Mouse (Mus musculus): ENCODE measurements around the gene Bcan. TPM values are rescaled to one million over a fixed set of nuclear protein-coding genes. Genes with fewer than 3 reads are reported as not detected.

Bcan gene
- total RNA-seq, 2 experiments from 2014 or later: not detected

DNA sequence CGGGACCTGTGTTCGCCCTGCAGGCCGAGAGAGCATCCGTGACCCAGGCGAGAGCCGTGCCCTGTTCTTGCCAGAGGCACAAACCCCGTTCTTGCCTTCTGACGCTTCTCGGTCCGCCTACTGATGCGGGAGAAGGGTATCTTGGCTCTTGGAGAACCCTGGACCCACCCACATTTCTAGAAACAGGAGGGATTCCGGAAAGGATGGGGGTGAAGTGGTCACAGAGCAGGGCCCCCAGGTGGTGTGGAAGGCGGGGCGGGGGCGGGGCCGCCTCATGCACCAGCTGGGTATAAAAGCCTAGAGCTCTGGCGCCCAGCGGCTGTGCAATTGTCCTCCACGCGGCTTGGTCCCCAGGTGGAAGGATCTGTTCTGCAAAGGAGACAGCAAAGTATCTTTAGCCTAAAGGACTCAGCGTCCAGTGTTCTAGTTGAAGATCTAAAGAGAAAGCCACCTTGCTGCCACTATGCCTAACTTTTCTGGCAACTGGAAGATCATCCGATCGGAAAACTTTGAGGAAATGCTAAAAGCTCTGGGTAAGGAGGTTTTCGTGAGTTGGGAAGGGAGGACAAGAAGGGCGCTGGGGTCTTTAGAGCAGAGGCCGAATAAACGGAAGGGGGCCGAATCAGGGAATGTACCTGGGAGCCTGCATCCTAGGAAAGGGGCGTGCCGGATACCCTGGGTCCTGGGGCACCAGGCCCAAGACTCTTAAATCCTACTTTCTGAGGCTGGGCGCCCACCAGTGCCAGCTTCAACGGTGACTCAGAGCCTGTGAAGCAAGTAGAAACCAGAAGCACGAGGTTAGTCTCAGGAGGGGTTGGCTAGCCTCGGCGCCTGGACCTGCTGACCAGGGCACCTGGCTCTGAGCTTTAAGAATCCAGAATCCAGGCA, 51.4 kb downstream of the Bcan start, which contains the start of gene Crabp2:
Crabp2 (plus strand) TSS at position 289 of the 888 bp plus-strand sequence.
- ATAC-seq (replicated peaks; ENCODE audit: low FRiP score, poor library complexity, severe bottlenecking): no peak

GRCm38 (mm10) chr3:87947811-87948199, 52.2 kb downstream of the Bcan start:
- no peak for ATAC-seq (replicated peaks; ENCODE audit: low FRiP score, poor library complexity, severe bottlenecking)

GRCm38 (mm10) chr3:87947056-87947810, 52.8 kb downstream of the Bcan start:
- ATAC-seq (replicated peaks; ENCODE audit: low FRiP score, poor library complexity, severe bottlenecking): no peak

GRCm38 (mm10) chr3:87946541-87946860, 53.5 kb downstream of the Bcan start:
- no peak for ATAC-seq (replicated peaks; ENCODE audit: low FRiP score, poor library complexity, severe bottlenecking)

DNA sequence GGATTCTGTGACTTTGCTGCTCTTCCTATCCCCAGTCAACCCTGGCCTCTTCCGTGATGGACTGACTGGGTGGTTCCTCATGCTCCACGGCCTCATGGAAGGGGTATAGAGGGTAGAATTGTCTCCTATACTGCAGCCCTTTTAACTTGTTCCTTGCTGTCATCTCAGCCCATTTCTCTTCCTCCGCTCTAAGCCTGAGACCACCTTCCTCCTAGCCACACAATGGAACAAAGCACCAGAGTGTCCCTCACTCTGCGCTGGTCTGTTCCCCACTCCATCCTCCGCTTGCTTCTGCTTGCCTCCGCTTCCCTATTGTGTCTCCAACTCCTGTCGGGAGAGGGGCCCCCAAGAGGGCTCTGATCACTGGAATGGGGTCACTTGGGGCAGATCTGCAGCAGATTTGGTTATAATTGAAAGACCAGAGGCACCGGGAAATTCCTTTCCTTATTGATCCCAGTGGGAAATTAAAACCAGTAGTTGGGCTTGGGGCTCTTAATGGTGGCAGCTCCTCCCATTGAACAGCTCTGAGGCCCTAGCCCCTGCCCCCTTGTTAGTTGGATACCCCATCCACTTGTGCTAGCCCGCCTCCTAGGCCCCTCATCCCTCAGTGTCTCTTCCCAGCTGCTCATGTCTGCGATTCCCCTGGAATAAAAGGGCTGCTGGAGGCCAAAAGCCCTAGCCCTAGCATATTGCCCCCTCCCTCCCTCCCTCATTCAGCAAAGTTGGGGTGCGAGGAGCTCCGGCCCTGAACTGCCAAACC, 54.1 kb downstream of the Bcan start:
- ATAC-seq (replicated peaks; ENCODE audit: low FRiP score, poor library complexity, severe bottlenecking): no peak

GRCm38 (mm10) chr3:87944838-87945600, 55.0 kb downstream of the Bcan start:
- no peak for ATAC-seq (replicated peaks; ENCODE audit: low FRiP score, poor library complexity, severe bottlenecking)

- ATAC-seq (replicated peaks; ENCODE audit: low FRiP score, poor library complexity, severe bottlenecking): no peak
These were observed 56.4 kb downstream of the Bcan start for GRCm38 (mm10) chr3:87943586-87943985.

- ATAC-seq (replicated peaks; ENCODE audit: low FRiP score, poor library complexity, severe bottlenecking): no peak
These were observed 57.6 kb downstream of the Bcan start for GRCm38 (mm10) chr3:87942471-87942870.

DNA sequence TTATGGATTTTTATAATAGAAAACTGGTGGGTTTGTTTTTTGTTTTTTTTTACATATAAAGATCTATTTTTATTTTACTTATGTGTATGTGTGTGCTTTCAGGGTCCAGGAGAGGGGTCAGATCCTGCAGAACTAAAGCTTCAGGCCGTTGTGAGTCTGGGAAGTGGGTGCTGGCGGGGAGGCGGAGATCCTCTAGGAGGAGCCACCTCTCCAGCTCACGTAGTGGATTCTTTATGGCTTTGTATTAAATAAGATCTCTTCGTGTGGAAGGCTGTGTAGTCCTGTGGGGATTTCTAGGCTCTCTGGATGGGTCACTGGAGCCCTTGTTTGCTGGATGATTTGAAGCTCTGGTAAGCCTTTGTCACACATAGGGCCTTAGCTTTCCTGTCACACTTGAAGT, 59.4 kb downstream of the Bcan start:
- no peak for ATAC-seq (replicated peaks; ENCODE audit: low FRiP score, poor library complexity, severe bottlenecking)

Other genes with a start within 250 kb of the Bcan start
- gene Ntrk1, start 205.1 kb downstream of the Bcan start, total RNA-seq (2015; ENCODE audit: low replicate concordance): not detected in 2 replicates
- gene Ntrk1, start 205.1 kb downstream of the Bcan start, total RNA-seq (2017; ENCODE audit: low replicate concordance): not detected in 2 replicates
- not detected in 2 replicates for gene Insrr, start 203.3 kb downstream of the Bcan start, total RNA-seq (2015; ENCODE audit: low replicate concordance)
- gene Insrr, start 203.3 kb downstream of the Bcan start, total RNA-seq (2017; ENCODE audit: low replicate concordance): not detected in 2 replicates
- gene Pear1, start 175.9 kb downstream of the Bcan start, total RNA-seq (2015; ENCODE audit: low replicate concordance): 0.63 and 1.9 TPM in 2 replicates
- gene Pear1, start 175.9 kb downstream of the Bcan start, total RNA-seq (2017; ENCODE audit: low replicate concordance): 0.42 TPM in 1 of 2 replicates, not detected in the other
- gene Sh2d2a, start 153.5 kb downstream of the Bcan start, total RNA-seq (2015; ENCODE audit: low replicate concordance): not detected in 2 replicates
- not detected in 2 replicates for gene Sh2d2a, start 153.5 kb downstream of the Bcan start, total RNA-seq (2017; ENCODE audit: low replicate concordance)
- gene Prcc, start 114.6 kb downstream of the Bcan start, total RNA-seq (2015; ENCODE audit: low replicate concordance): 13.2 and 14.8 TPM in 2 replicates
- 17.4 and 17.8 TPM in 2 replicates for gene Prcc, start 114.6 kb downstream of the Bcan start, total RNA-seq (2017; ENCODE audit: low replicate concordance)
- gene Hdgf, start 93.9 kb downstream of the Bcan start, total RNA-seq (2015; ENCODE audit: low replicate concordance): 99.5 and 116 TPM in 2 replicates
- gene Hdgf, start 93.9 kb downstream of the Bcan start, total RNA-seq (2017; ENCODE audit: low replicate concordance): 131 and 168 TPM in 2 replicates
- gene Mrpl24, start 80.7 kb downstream of the Bcan start, total RNA-seq (2015; ENCODE audit: low replicate concordance): 24.0 and 39.1 TPM in 2 replicates
- gene Mrpl24, start 80.7 kb downstream of the Bcan start, total RNA-seq (2017; ENCODE audit: low replicate concordance): 16.0 and 23.0 TPM in 2 replicates
- 8.6 and 10.7 TPM in 2 replicates for gene Isg20l2, start 69.9 kb downstream of the Bcan start, total RNA-seq (2015; ENCODE audit: low replicate concordance)
- gene Isg20l2, start 69.9 kb downstream of the Bcan start, total RNA-seq (2017; ENCODE audit: low replicate concordance): 5.6 and 11.6 TPM in 2 replicates
- 0.58 and 1.7 TPM in 2 replicates for gene Rrnad1, start 69.5 kb downstream of the Bcan start, total RNA-seq (2015; ENCODE audit: low replicate concordance)
- 2.4 and 3.2 TPM in 2 replicates for gene Rrnad1, start 69.5 kb downstream of the Bcan start, total RNA-seq (2017; ENCODE audit: low replicate concordance)
- gene Crabp2, start 51.6 kb downstream of the Bcan start, total RNA-seq (2015; ENCODE audit: low replicate concordance): not detected in 2 replicates
- gene Crabp2, start 51.6 kb downstream of the Bcan start, total RNA-seq (2017; ENCODE audit: low replicate concordance): not detected in 2 replicates
- gene Nes, start 29.2 kb downstream of the Bcan start, total RNA-seq (2015; ENCODE audit: low replicate concordance): not detected in 2 replicates
- 0.42 TPM in 1 of 2 replicates, not detected in the other for gene Nes, start 29.2 kb downstream of the Bcan start, total RNA-seq (2017; ENCODE audit: low replicate concordance)
- gene Hapln2, start 27.4 kb upstream of the Bcan start, total RNA-seq (2015; ENCODE audit: low replicate concordance): not detected in 2 replicates
- gene Hapln2, start 27.4 kb upstream of the Bcan start, total RNA-seq (2017; ENCODE audit: low replicate concordance): not detected in 2 replicates
- 2.9 and 4.6 TPM in 2 replicates for gene Gpatch4, start 42.9 kb upstream of the Bcan start, total RNA-seq (2015; ENCODE audit: low replicate concordance)
- 4.7 and 7.2 TPM in 2 replicates for gene Gpatch4, start 42.9 kb upstream of the Bcan start, total RNA-seq (2017; ENCODE audit: low replicate concordance)
- gene Naxe, start 58.3 kb upstream of the Bcan start, total RNA-seq (2015; ENCODE audit: low replicate concordance): 8.8 and 14.2 TPM in 2 replicates
- gene Naxe, start 58.3 kb upstream of the Bcan start, total RNA-seq (2017; ENCODE audit: low replicate concordance): 5.0 and 6.0 TPM in 2 replicates
- not detected in 2 replicates for gene Ttc24, start 78.1 kb upstream of the Bcan start, total RNA-seq (2015; ENCODE audit: low replicate concordance)
- gene Ttc24, start 78.1 kb upstream of the Bcan start, total RNA-seq (2017; ENCODE audit: low replicate concordance): not detected in 2 replicates
- 6.5 and 6.7 TPM in 2 replicates for gene Iqgap3, start 81.7 kb upstream of the Bcan start, total RNA-seq (2015; ENCODE audit: low replicate concordance)
- 6.8 and 25.6 TPM in 2 replicates for gene Iqgap3, start 81.7 kb upstream of the Bcan start, total RNA-seq (2017; ENCODE audit: low replicate concordance)
- 38.2 and 38.7 TPM in 2 replicates for gene Mef2d, start 142.1 kb upstream of the Bcan start, total RNA-seq (2015; ENCODE audit: low replicate concordance)
- 11.3 and 19.8 TPM in 2 replicates for gene Mef2d, start 142.1 kb upstream of the Bcan start, total RNA-seq (2017; ENCODE audit: low replicate concordance)

Data from erythroblast, adult 5-6 weeks (primary cell).